Mouse (Mus musculus) heart, embryonic 11.5 days (tissue): ENCODE measurements around the gene Popdc2. TPM values are rescaled to one million over a fixed set of nuclear protein-coding genes. Genes with fewer than 3 reads are reported as not detected.

Source experiments
- ATAC-seq: fragments of 200-750 bp; cut with Nextera tagmentation; replicated peaks from 2 replicates; pipeline ENCODE4 v1.8.0; 2017; ENCODE audit warnings: moderate library complexity; ENCODE audit not compliant: insufficient number of reproducible peaks, low FRiP score, low TSS enrichment
- H3K27ac ChIP-seq: fragments of 300-500 bp; sonication (generic); 2 replicates; pipeline ENCODE4 v1.5.1; 2014; ENCODE audit warnings: mild to moderate bottlenecking, low read depth, low read length
- H3K27me3 ChIP-seq: fragments of 300-500 bp; sonication (generic); 2 replicates; pipeline ENCODE4 v1.6.1; 2014; ENCODE audit warnings: mild to moderate bottlenecking, low read length, mixed read lengths; ENCODE audit not compliant: control insufficient read depth, insufficient read depth
- H3K36me3 ChIP-seq: fragments of 300-500 bp; sonication (generic); 2 replicates; pipeline ENCODE4 v1.6.1; 2014; ENCODE audit warnings: mild to moderate bottlenecking, low read length, moderate library complexity, mixed read lengths; ENCODE audit not compliant: control insufficient read depth, insufficient read depth
- H3K4me1 ChIP-seq: fragments of 300-500 bp; sonication (generic); 2 replicates; pipeline ENCODE4 v1.6.1; 2014; ENCODE audit warnings: low read length; ENCODE audit not compliant: control insufficient read depth, insufficient read depth
- H3K4me2 ChIP-seq: fragments of 300-500 bp; sonication (generic); 2 replicates; pipeline ENCODE4 v1.6.1; 2014; ENCODE audit warnings: mild to moderate bottlenecking, moderate library complexity
- H3K4me3 ChIP-seq: fragments of 300-500 bp; sonication (generic); 2 replicates; pipeline ENCODE4 v1.5.1; 2014; ENCODE audit warnings: low read depth, low read length
- H3K9ac ChIP-seq: fragments of 300-500 bp; sonication (generic); 2 replicates; pipeline ENCODE4 v1.6.1; 2014; ENCODE audit warnings: mild to moderate bottlenecking, low read depth, low read length, moderate library complexity
- H3K9me3 ChIP-seq: fragments of 300-500 bp; sonication (generic); replicated peaks from 2 replicates; pipeline ENCODE4 v1.6.1; 2016; ENCODE audit warnings: low read length; ENCODE audit not compliant: control insufficient read depth
- WGBS: fragments of 180-500 bp; shearing (Covaris S2); extraction: QIAGEN DNeasy Blood & Tissue Kit; methylation state at CpG from one replicate; pipeline ENCODE4 v1.1.7; 2014; ENCODE audit not compliant: insufficient replicate concordance; 5-methylcytosine and 5-hydroxymethylcytosine counted together
- polyA plus RNA-seq: library from polyadenylated mRNA; unstranded; fragments of >200 nt; fragmentation: Nextera tagmentation; extraction: Ambion mirVana; gene quantifications from 2 replicates; pipeline ENCODE4 v1.2.1, GENCODE M21; 2014

Popdc2 gene
- polyA plus RNA-seq, 1 experiment from 2014 or later = 292 TPM

DNA sequence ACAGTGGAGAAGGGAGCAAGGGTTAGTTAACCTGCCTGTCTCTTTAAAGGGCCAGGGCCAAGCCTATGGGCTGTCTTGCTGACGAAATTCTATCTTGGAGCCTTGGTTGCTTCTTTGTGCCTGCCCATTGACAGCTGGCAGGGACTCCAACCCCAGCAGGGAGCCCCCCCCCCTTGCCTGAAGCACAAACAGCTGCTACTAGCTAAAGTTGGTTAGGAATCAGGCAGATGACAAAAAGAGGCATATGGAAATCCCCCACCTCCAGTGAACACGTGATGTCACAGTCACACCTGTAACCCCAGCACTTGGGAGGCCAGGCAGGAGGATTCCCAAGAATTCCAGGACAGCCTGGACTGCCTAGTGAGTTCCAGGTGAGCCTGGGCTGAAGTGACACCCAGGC, 1.7 kb upstream of the Popdc2 start:
- H3K27me3 ChIP-seq = no peaks in the 10 kb centered on the region
- H3K4me3 ChIP-seq = no peak overlapping the region
- H3K9me3 ChIP-seq = no peaks in the 10 kb centered on the region
- no peak overlapping the region for H3K4me2 ChIP-seq
- 0 out of 2 replicates have a peak, but pooled peaks cover 3% of the 10 kb centered on the region for H3K36me3 ChIP-seq
- no peak overlapping the region; the same call in 1 of the 2 replicates for H3K27ac ChIP-seq
- 39% methylated on average over 2 of the region's 2 CpGs for WGBS
- ATAC-seq = no peak
- no peak overlapping the region for H3K9ac ChIP-seq
- H3K4me1 ChIP-seq = peaks cover 34% of the 10 kb centered on the region

DNA sequence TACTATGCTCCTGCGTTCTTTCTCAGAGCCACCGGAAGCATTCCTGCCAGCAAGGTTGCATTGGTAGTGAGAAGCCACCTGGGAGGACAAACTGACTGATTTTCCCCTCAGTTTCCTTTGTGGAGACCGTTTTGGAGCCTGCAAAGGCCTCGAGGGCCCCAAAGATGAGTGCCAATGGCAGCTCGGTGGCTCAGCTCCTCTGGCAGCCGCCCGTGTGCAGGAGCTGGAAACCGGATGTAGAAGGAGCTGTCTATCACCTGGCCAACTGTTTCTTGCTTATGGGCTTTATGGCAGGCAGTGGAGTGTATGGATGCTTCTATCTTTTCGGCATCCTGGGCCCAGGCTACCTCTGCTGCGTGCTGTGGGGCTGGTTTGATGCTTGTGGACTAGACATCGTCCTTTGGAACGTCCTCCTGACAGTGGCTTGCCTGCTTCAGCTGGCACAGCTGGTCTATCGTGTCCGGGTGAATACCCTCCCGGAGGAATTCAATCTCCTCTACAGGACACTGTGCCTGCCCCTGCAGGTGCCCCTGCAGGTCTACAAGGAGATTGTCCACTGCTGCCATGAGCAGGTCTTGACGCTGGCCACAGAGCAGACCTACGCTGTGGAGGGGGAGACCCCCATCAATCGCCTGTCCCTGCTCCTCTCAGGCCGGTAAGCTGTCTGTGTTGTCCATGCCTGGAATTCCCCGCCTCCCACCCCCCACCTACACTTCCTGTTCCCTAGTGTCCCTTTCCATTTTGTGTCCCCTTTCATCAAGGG, 665 bp downstream of the Popdc2 start:
- Histone ChIP-seq H3K9me3 (no peaks in the 10 kb centered on the region), H3K9ac (peak overlapping the region; percentile 86), H3K4me1 (peaks cover 32% of the 10 kb centered on the region), H3K4me3 (peak overlapping the region; percentile 66), H3K27ac (peak overlapping the region; percentile 99), H3K36me3 (no peaks in the 10 kb centered on the region), H3K4me2 (peak overlapping the region; percentile 68), H3K27me3 (no peaks in the 10 kb centered on the region)
- 33% methylated on average over 20 of the region's 20 CpGs for WGBS
- ATAC-seq = no peak; the same call in 1 of the 2 replicates

- Histone ChIP-seq H3K9me3 (no peaks in the 10 kb centered on the region), H3K36me3 (no peaks in the 10 kb centered on the region), H3K9ac (peak overlapping the region; percentile 86), H3K4me1 (peaks cover 32% of the 10 kb centered on the region), H3K4me2 (peak overlapping the region; percentile 68), H3K27me3 (no peaks in the 10 kb centered on the region), H3K27ac (peak overlapping the region; percentile 99), H3K4me3 (peak overlapping the region; percentile 66)
- no peak for ATAC-seq
- 12% methylated on average over 3 of the region's 3 CpGs for WGBS
These were observed 1.2 kb downstream of the Popdc2 start for GRCm38 (mm10) chr16:38363256-38363595.

- 24% methylated on average over 7 of the region's 7 CpGs for WGBS
- Histone ChIP-seq H3K27me3 (no peaks in the 10 kb centered on the region), H3K27ac (peak overlapping the region; percentile 99), H3K36me3 (no peaks in the 10 kb centered on the region), H3K9ac (peak overlapping the region; percentile 86), H3K9me3 (no peaks in the 10 kb centered on the region), H3K4me3 (peak overlapping the region; percentile 66), H3K4me2 (peak overlapping the region; percentile 68), H3K4me1 (peaks cover 35% of the 10 kb centered on the region)
- no peak for ATAC-seq
These were observed 1.6 kb downstream of the Popdc2 start for GRCm38 (mm10) chr16:38363657-38364056.

- Histone ChIP-seq H3K4me1 (peaks cover 37% of the 10 kb centered on the region), H3K4me2 (peak overlapping the region; percentile 68), H3K36me3 (peaks cover 3% of the 10 kb centered on the region; the same call in 1 of the 2 replicates), H3K9me3 (no peaks in the 10 kb centered on the region), H3K27me3 (no peaks in the 10 kb centered on the region), H3K4me3 (peak overlapping the region; percentile 66), H3K27ac (0 out of 2 replicates have a peak overlapping the region, but pooled peaks have one; percentile 99), H3K9ac (peak overlapping the region; percentile 86)
- ATAC-seq = no peak
- 53% methylated on average over 10 of the region's 10 CpGs for whole genome bisulfite sequencing
These were observed 3.4 kb downstream of the Popdc2 start for GRCm38 (mm10) chr16:38365390-38365789.

DNA sequence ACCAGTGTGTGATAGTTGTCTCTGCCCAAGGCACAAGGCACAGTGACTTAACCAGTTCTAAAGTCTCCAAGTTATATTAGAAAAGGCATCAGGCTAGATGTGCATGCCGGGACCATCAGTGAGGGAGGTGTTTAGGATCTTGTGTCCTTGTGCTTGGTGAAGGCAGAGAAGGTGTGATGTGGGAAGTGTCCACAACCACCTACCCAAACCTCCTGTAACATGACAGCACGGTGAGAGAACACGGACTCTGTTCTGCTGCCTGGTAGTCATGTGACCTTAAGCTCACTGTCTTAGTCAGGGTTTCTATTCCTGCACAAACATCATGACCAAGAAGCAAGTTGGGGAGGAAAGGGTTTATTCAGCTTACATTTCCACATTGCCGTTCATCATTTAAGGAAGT, 4.2 kb downstream of the Popdc2 start:
- peak overlapping the region; percentile 68 for H3K4me2 ChIP-seq
- peak overlapping the region; percentile 99; the same call in 1 of the 2 replicates for H3K27ac ChIP-seq
- H3K4me3 ChIP-seq = peak overlapping the region; percentile 66
- peak overlapping the region; percentile 86 for H3K9ac ChIP-seq
- ATAC-seq = no peak
- no peaks in the 10 kb centered on the region for H3K9me3 ChIP-seq
- peaks cover 36% of the 10 kb centered on the region for H3K4me1 ChIP-seq
- H3K27me3 ChIP-seq = no peaks in the 10 kb centered on the region
- H3K36me3 ChIP-seq = peaks cover 3% of the 10 kb centered on the region; the same call in 1 of the 2 replicates
- 50% methylated on average over 4 of the region's 4 CpGs for WGBS

- peaks cover 31% of the 10 kb centered on the region for H3K4me1 ChIP-seq
These were observed 6.3 kb downstream of the Popdc2 start for GRCm38 (mm10) chr16:38368336-38368735.

DNA sequence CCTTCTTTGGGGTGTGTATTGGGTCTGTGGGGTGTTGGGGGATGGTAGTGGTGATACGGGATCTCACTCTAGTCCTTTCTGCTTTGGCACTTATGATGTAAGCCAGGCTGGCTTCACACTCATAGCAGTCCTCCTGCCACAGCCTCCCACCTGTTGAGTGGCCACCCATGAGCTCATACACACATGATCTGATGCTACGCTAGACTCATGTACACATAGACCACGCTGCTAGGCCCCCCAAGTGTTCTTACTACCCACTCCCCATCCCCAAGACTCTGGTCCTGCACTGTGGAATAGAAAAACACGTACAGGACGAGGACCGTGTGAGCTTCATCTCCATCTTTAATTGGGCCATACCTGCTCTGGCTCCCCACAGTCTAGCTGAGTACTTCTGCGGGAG, 7.0 kb downstream of the Popdc2 start:
- Histone ChIP-seq H3K4me2 (peak overlapping the region; percentile 52; the same call in 1 of the 2 replicates), H3K4me3 (no peak overlapping the region), H3K9ac (no peak overlapping the region), H3K27me3 (no peaks in the 10 kb centered on the region), H3K27ac (no peak overlapping the region), H3K36me3 (peaks cover 5% of the 10 kb centered on the region), H3K9me3 (no peaks in the 10 kb centered on the region), H3K4me1 (peaks cover 34% of the 10 kb centered on the region)
- ATAC-seq = no peak
- 74% methylated on average over 7 of the region's 7 CpGs for WGBS

More at GRCm38 (mm10) chr16:38368336-38368735, 6.3 kb downstream of the Popdc2 start:
- H3K9me3 ChIP-seq = no peaks in the 10 kb centered on the region
- peak overlapping the region; percentile 23; the same call in 1 of the 2 replicates for H3K4me3 ChIP-seq
- no peak overlapping the region for H3K27ac ChIP-seq
- no peak for ATAC-seq
- WGBS = 44% methylated on average over 10 of the region's 10 CpGs
- peak overlapping the region; percentile 52 for H3K4me2 ChIP-seq
- no peak overlapping the region for H3K9ac ChIP-seq
- H3K27me3 ChIP-seq = no peaks in the 10 kb centered on the region
- peaks cover 3% of the 10 kb centered on the region; the same call in 1 of the 2 replicates for H3K36me3 ChIP-seq
